Mouse (Mus musculus) heart, embryonic 16.5 days (tissue): Measurements from ENCODE around the gene Syna. TPM values are rescaled to one million over a fixed set of nuclear protein-coding genes. Genes with fewer than 3 reads are reported as not detected.

Experiments used
- ATAC-seq: fragments of 200-750 bp; cut with Nextera tagmentation; replicated peaks from 2 replicates; pipeline ENCODE4 v1.8.0; 2017; ENCODE audit warnings: moderate number of reproducible peaks; ENCODE audit not compliant: insufficient read depth, low FRiP score; ENCODE audit errors: extremely low read depth
- H3K27ac ChIP-seq: fragments of 300-500 bp; sonication (generic); 2 replicates; pipeline ENCODE4 v1.5.1; 2014; ENCODE audit warnings: mild to moderate bottlenecking, low read length, control low read depth, moderate library complexity
- H3K27me3 ChIP-seq: fragments of 300-500 bp; sonication (generic); 2 replicates; pipeline ENCODE4 v1.6.1; 2014; ENCODE audit warnings: low read length, mixed read lengths; ENCODE audit not compliant: control insufficient read depth, insufficient read depth
- H3K36me3 ChIP-seq: fragments of 300-500 bp; sonication (generic); 2 replicates; pipeline ENCODE4 v1.6.1; 2014; ENCODE audit not compliant: control insufficient read depth, insufficient read depth
- H3K4me1 ChIP-seq: fragments of 300-500 bp; sonication (generic); 2 replicates; pipeline ENCODE4 v1.6.1; 2014; ENCODE audit warnings: low read length, mixed read lengths; ENCODE audit not compliant: control insufficient read depth, insufficient read depth
- H3K4me2 ChIP-seq: fragments of 300-500 bp; sonication (generic); 2 replicates; pipeline ENCODE4 v1.6.1; 2014; ENCODE audit warnings: low read depth, mild to moderate bottlenecking, control low read depth, low read length
- H3K4me3 ChIP-seq: fragments of 300-500 bp; sonication (generic); 2 replicates; pipeline ENCODE4 v1.5.1; 2014; ENCODE audit warnings: mild to moderate bottlenecking, control low read depth, low read length
- H3K9ac ChIP-seq: fragments of 300-500 bp; sonication (generic); 2 replicates; pipeline ENCODE4 v1.6.1; 2014; ENCODE audit warnings: low read length, control low read depth
- H3K9me3 ChIP-seq: fragments of 300-500 bp; sonication (generic); replicated peaks from 2 replicates; pipeline ENCODE4 v1.6.1; 2016; ENCODE audit warnings: low read length; ENCODE audit not compliant: control insufficient read depth
- WGBS: fragments of 180-500 bp; shearing (Covaris S2); extraction: QIAGEN DNeasy Blood & Tissue Kit; methylation state at CpG from one replicate; pipeline ENCODE4 v1.1.7; 2014; 5-methylcytosine and 5-hydroxymethylcytosine counted together
- polyA plus RNA-seq: library from polyadenylated mRNA; unstranded; fragments of >200 nt; fragmentation: Nextera tagmentation; extraction: Ambion mirVana; gene quantifications from 2 replicates; pipeline ENCODE4 v1.2.1, GENCODE M21; 2015

The Syna gene
- polyA plus RNA-seq, 1 experiment from 2014 or later = not detected

GRCm38 (mm10) chr5:134583884-134584213 lies 23.9 kb upstream of the Syna start:
- Histone ChIP-seq H3K9me3 (no peaks in the 10 kb centered on the region), H3K4me1 (peaks cover 8% of the 10 kb centered on the region; the same call in 1 of the 2 replicates), H3K36me3 (peaks cover 5% of the 10 kb centered on the region; the same call in 1 of the 2 replicates), H3K27ac (no peak overlapping the region), H3K9ac (no peak overlapping the region), H3K4me2 (peak overlapping the region; percentile 94), H3K27me3 (no peaks in the 10 kb centered on the region), H3K4me3 (no peak overlapping the region)
- ATAC-seq = no peak
- WGBS = 68% methylated on average over 3 of the region's 3 CpGs

- H3K36me3 ChIP-seq = 0 out of 2 replicates have a peak, but pooled peaks cover 3% of the 10 kb centered on the region
- 0 out of 2 replicates have a peak overlapping the region, but pooled peaks have one; percentile 37 for H3K27ac ChIP-seq
These were observed 23.3 kb upstream of the Syna start for GRCm38 (mm10) chr5:134583006-134583883.

GRCm38 (mm10) chr5:134582221-134582907 lies 22.4 kb upstream of the Syna start:
- H3K27me3 ChIP-seq = no peaks in the 10 kb centered on the region
- peak overlapping the region; percentile 99 for H3K4me3 ChIP-seq
- 7% methylated on average over 30 of the region's 30 CpGs for WGBS
- H3K36me3 ChIP-seq = 0 out of 2 replicates have a peak, but pooled peaks cover 3% of the 10 kb centered on the region
- no peaks in the 10 kb centered on the region for H3K9me3 ChIP-seq
- H3K4me1 ChIP-seq = peaks cover 8% of the 10 kb centered on the region; the same call in 1 of the 2 replicates
- peak; percentile 95 for ATAC-seq
- peak overlapping the region; percentile 96 for H3K9ac ChIP-seq
- H3K27ac ChIP-seq = 0 out of 2 replicates have a peak overlapping the region, but pooled peaks have one; percentile 37
- peak overlapping the region; percentile 94 for H3K4me2 ChIP-seq

More at GRCm38 (mm10) chr5:134583006-134583883, 23.3 kb upstream of the Syna start:
- H3K4me1 ChIP-seq = peaks cover 8% of the 10 kb centered on the region; the same call in 1 of the 2 replicates
- H3K27me3 ChIP-seq = no peaks in the 10 kb centered on the region
- H3K9ac ChIP-seq = peak overlapping the region; percentile 96
- ATAC-seq = no peak
- H3K4me2 ChIP-seq = peak overlapping the region; percentile 94
- peak overlapping the region; percentile 99 for H3K4me3 ChIP-seq
- 29% methylated on average over 15 of the region's 15 CpGs for WGBS
- H3K9me3 ChIP-seq = no peaks in the 10 kb centered on the region

DNA sequence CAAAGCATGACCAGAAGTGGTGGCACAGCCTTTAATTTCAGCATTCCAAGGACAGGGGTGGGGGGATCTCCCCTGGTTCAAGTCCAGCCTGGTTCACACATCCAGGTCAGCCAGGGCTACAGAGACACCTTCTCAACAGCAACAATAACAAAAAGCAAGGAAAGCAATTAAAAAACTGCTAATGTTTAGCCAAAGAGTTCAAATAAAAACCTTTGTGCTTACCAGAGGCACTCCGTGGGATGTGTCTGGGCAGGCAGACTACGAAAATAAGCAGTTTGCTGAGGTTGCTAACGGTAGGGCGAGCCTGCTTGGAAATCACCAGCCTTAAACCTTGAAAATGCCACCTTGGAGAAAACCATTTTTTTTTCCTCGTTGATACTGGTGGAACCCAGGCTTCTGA lies 21.2 kb upstream of the Syna start, which contains the start of gene Rfc2:
TSS of gene Rfc2 (plus strand) at position 221 of the 400 bp plus-strand sequence.
- Histone ChIP-seq H3K27me3 (no peaks in the 10 kb centered on the region), H3K27ac (no peak within 1 kb of the TSS), H3K4me3 (no peak within 1 kb of the TSS), H3K9ac (no peak within 1 kb of the TSS), H3K4me1 (peaks cover 8% of the 10 kb centered on the region; the same call in 1 of the 2 replicates), H3K9me3 (no peaks in the 10 kb centered on the region), H3K4me2 (no peak within 1 kb of the TSS), H3K36me3 (no peaks in the 10 kb centered on the region)
- ATAC-seq = no peak
- 84% methylated on average over 5 of the region's 5 CpGs for WGBS

- 52% methylated on average over 3 of the region's 3 CpGs for WGBS
- Histone ChIP-seq H3K4me1 (peaks cover 8% of the 10 kb centered on the region; the same call in 1 of the 2 replicates), H3K4me2 (no peak overlapping the region), H3K27me3 (no peaks in the 10 kb centered on the region), H3K9me3 (no peaks in the 10 kb centered on the region), H3K9ac (no peak overlapping the region), H3K36me3 (no peaks in the 10 kb centered on the region), H3K4me3 (no peak overlapping the region), H3K27ac (no peak overlapping the region)
- no peak for ATAC-seq
These were observed 19.2 kb upstream of the Syna start for GRCm38 (mm10) chr5:134579135-134579534.

DNA sequence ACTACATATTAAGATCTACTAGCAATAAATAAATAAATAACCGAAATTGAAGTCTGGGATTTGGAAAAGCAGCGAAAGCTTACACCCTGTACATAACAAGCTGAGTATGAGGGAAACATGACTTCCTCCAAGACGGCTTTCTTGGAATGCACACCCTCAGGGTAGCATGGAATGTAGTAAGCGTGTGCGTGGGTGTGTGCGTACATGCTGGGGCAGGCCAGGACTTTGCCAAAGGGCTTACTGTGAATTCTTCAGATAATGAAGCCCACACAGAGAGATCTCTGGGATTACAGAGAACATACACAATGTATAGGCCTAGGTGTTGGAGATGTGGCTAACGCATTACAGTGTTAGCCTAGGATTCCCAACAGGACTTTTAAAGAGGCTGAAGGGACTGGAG lies 17.6 kb upstream of the Syna start:
- Histone ChIP-seq H3K4me2 (no peak overlapping the region), H3K27ac (no peak overlapping the region), H3K4me1 (peaks cover 3% of the 10 kb centered on the region; the same call in 1 of the 2 replicates), H3K9me3 (no peaks in the 10 kb centered on the region), H3K9ac (no peak overlapping the region), H3K36me3 (no peaks in the 10 kb centered on the region), H3K4me3 (no peak overlapping the region), H3K27me3 (no peaks in the 10 kb centered on the region)
- no peak for ATAC-seq
- 71% methylated on average over 7 of the region's 7 CpGs for WGBS

GRCm38 (mm10) chr5:134576517-134577220 lies 16.7 kb upstream of the Syna start:
- H3K27ac ChIP-seq = no peak overlapping the region
- H3K4me2 ChIP-seq = no peak overlapping the region
- H3K36me3 ChIP-seq = no peaks in the 10 kb centered on the region
- H3K27me3 ChIP-seq = no peaks in the 10 kb centered on the region
- no peaks in the 10 kb centered on the region for H3K9me3 ChIP-seq
- ATAC-seq = no peak
- WGBS = 73% methylated on average over 14 of the region's 14 CpGs
- H3K4me1 ChIP-seq = peaks cover 3% of the 10 kb centered on the region; the same call in 1 of the 2 replicates
- no peak overlapping the region for H3K9ac ChIP-seq
- H3K4me3 ChIP-seq = no peak overlapping the region

GRCm38 (mm10) chr5:134575833-134576232 lies 15.9 kb upstream of the Syna start:
- Histone ChIP-seq H3K4me3 (no peak overlapping the region), H3K4me2 (no peak overlapping the region), H3K27me3 (no peaks in the 10 kb centered on the region), H3K36me3 (no peaks in the 10 kb centered on the region), H3K27ac (no peak overlapping the region), H3K4me1 (peaks cover 6% of the 10 kb centered on the region), H3K9ac (no peak overlapping the region), H3K9me3 (peaks cover 2% of the 10 kb centered on the region; the same call in 1 of the 2 replicates)
- no peak for ATAC-seq
- 89% methylated on average over 5 of the region's 5 CpGs for WGBS
